Mouse (Mus musculus): ENCODE measurements around the gene Dcps.
"Not testable (repeated sequence)": the region's sequence is repeated elsewhere in the genome, so short reads cannot be mapped to it uniquely, and the experiment has no call there.

Gene Dcps

GRCm38 (mm10) chr9:35176124-35176659, 331 bp upstream of the Dcps start:
- no peak for DNase-seq (ENCODE audit: low read depth, low spot score)

GRCm38 (mm10) chr9:35173331-35173730, 2.5 kb downstream of the Dcps start:
- DNase-seq (ENCODE audit: low read depth, low spot score) = no peak

GRCm38 (mm10) chr9:35170071-35170470, 5.8 kb downstream of the Dcps start:
- no peak for DNase-seq (ENCODE audit: low read depth, low spot score)

GRCm38 (mm10) chr9:35166798-35167635, 8.8 kb downstream of the Dcps start:
- DNase-seq (ENCODE audit: low read depth, low spot score) = no peak

GRCm38 (mm10) chr9:35166144-35166797, 9.6 kb downstream of the Dcps start:
- no peak for DNase-seq (ENCODE audit: low read depth, low spot score)

- no peak for DNase-seq (ENCODE audit: low read depth, low spot score)
Observed at GRCm38 (mm10) chr9:35164142-35164874, 11.6 kb downstream of the Dcps start.

GRCm38 (mm10) chr9:35163011-35163690, 12.7 kb downstream of the Dcps start:
- DNase-seq (ENCODE audit: low read depth, low spot score) = no peak

GRCm38 (mm10) chr9:35161721-35162120, 14.1 kb downstream of the Dcps start:
- DNase-seq (ENCODE audit: low read depth, low spot score) = no peak

- no peak for DNase-seq (ENCODE audit: low read depth, low spot score)
Observed at GRCm38 (mm10) chr9:35160662-35161061, 15.2 kb downstream of the Dcps start.

GRCm38 (mm10) chr9:35158477-35158876, 17.4 kb downstream of the Dcps start:
- no peak for DNase-seq (ENCODE audit: low read depth, low spot score)

GRCm38 (mm10) chr9:35156862-35157261, 19.0 kb downstream of the Dcps start:
- DNase-seq (ENCODE audit: low read depth, low spot score) = no peak

- no peak for DNase-seq (ENCODE audit: low read depth, low spot score)
Observed at GRCm38 (mm10) chr9:35156002-35156710, 19.7 kb downstream of the Dcps start.

- no peak for DNase-seq (ENCODE audit: low read depth, low spot score)
Observed at GRCm38 (mm10) chr9:35152923-35153322, 22.9 kb downstream of the Dcps start.

GRCm38 (mm10) chr9:35148822-35149221, 27.0 kb downstream of the Dcps start:
- DNase-seq (ENCODE audit: low read depth, low spot score) = not testable (repeated sequence)

GRCm38 (mm10) chr9:35147261-35147660, 28.6 kb downstream of the Dcps start:
- DNase-seq (ENCODE audit: low read depth, low spot score) = not testable (repeated sequence)

GRCm38 (mm10) chr9:35145829-35146228, 30.0 kb downstream of the Dcps start:
- no peak for DNase-seq (ENCODE audit: low read depth, low spot score)

- DNase-seq (ENCODE audit: low read depth, low spot score) = no peak
Observed at GRCm38 (mm10) chr9:35145118-35145517, 30.7 kb downstream of the Dcps start.

GRCm38 (mm10) chr9:35142221-35142620, 33.6 kb downstream of the Dcps start:
- DNase-seq (ENCODE audit: low read depth, low spot score) = no peak

- DNase-seq (ENCODE audit: low read depth, low spot score) = no peak
Observed at GRCm38 (mm10) chr9:35139231-35139744, 36.6 kb downstream of the Dcps start.

- no peak for DNase-seq (ENCODE audit: low read depth, low spot score)
Observed at GRCm38 (mm10) chr9:35138029-35138428, 37.8 kb downstream of the Dcps start.

GRCm38 (mm10) chr9:35135575-35135974, 40.3 kb downstream of the Dcps start:
- DNase-seq (ENCODE audit: low read depth, low spot score) = no peak
